Mouse (Mus musculus) regulatory T cell (primary cell): ENCODE data around the gene Gm13698.
"Not testable (repeated sequence)": the region's sequence is repeated elsewhere in the genome, so short reads cannot be mapped to it uniquely, and the experiment has no call there.

ENCODE experiments used
- in situ Hi-C: fragments of 300-600 bp; cut with MboI, MseI; formaldehyde crosslinking; loops from one replicate; pipeline ENCODE4 v1.15.1; 2025; ENCODE audit warnings: high pct_unique_total_duplicates

Gene Gm13698

DNA sequence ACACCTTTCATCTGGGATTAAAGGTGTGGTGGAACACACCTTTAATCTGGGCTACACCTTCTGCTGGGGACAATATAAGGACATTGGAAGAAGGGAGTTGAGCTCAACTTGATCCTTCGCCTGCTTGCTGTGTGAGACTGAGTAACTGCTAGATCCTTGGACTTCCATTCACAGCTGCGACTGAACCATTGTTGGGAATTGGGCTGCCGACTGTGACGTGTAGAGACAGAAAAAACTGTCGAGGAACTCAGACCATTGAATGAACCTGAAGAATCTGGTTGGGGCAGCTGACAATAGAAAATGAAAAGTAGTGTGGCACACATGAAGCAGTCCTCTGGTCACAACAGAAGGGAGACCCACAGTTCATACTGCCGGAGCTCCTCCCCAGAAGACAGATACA lies at the start of gene Gm13698:
TSS of gene Gm13698 (plus strand) at position 301 of the 400 bp plus-strand sequence.
- in situ Hi-C loops: loop anchor here (5.0 kb wide), 1 partner anchor 47 kb away; no protein-coding TSS in a partner anchor

DNA sequence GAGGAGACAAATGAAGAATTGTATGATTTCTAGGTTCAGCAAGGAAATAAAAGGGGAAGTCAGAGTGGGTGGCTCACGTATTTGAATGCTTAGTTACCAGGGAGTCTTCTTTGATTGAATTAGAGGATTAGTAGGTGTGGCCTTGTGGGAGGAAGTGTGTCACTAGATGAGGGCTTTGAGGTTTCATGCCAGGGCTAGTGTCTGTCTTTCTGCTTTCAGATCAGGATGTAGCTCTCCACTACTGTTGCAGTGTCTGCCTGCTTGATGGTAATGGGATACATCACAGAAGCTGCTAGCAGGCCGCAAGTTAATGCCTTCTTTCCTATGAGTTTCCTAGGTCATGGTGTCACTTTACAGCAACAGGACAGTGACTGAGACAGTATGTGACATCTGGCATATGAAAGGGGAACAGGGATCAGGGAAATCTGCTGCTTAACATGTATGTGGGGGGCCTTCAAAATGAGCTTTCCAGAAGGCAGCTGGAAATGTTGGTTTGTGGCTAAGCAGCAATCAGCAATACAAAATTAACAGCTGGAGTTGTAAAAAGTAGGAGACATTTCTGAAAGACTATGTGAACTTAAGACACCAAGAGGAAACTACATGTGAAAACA lies 25.9 kb upstream of the Gm13698 start:
- in situ Hi-C loops: loop anchor here (10.0 kb wide), 1 partner anchor 55 kb away; the partner anchor contains the start of gene Gm13697

GRCm38 (mm10) chr2:83940931-83941361 lies 14.5 kb upstream of the Gm13698 start, which contains the start of gene Zswim2:
Gene Zswim2, minus strand, starts transcription at chr2:83941228.
- in situ Hi-C loops: no loop called here

- in situ Hi-C loops: no loop called here
Measured at GRCm38 (mm10) chr2:83941378-83941777, 14.1 kb upstream of the Gm13698 start.

- in situ Hi-C loops: no loop called here
Measured at GRCm38 (mm10) chr2:83941792-83942191, 13.7 kb upstream of the Gm13698 start.

- in situ Hi-C loops: not testable (repeated sequence)
Measured at GRCm38 (mm10) chr2:83961203-83961602, 5.7 kb downstream of the Gm13698 start, which contains the start of gene Gm13693. Gene Gm13693, plus strand, starts transcription at chr2:83961503.

DNA sequence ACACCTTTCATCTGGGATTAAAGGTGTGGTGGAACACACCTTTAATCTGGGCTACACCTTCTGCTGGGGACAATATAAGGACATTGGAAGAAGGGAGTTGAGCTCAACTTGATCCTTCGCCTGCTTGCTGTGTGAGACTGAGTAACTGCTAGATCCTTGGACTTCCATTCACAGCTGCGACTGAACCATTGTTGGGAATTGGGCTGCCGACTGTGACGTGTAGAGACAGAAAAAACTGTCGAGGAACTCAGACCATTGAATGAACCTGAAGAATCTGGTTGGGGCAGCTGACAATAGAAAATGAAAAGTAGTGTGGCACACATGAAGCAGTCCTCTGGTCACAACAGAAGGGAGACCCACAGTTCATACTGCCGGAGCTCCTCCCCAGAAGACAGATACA lies 11.5 kb downstream of the Gm13698 start, which contains the start of gene Gm13695:
TSS of gene Gm13695 (plus strand) at position 301 of the 400 bp plus-strand sequence.
- in situ Hi-C loops: not testable (repeated sequence)

- in situ Hi-C loops: not testable (repeated sequence)
Measured at GRCm38 (mm10) chr2:83972823-83973222, 17.3 kb downstream of the Gm13698 start, which contains the start of gene Gm13696. Gene Gm13696, plus strand, starts transcription at chr2:83973123.

- in situ Hi-C loops: not testable (repeated sequence)
Measured at GRCm38 (mm10) chr2:83978633-83979032, 23.1 kb downstream of the Gm13698 start, which contains the start of gene Gm13694. Gene Gm13694, plus strand, starts transcription at chr2:83978933.

DNA sequence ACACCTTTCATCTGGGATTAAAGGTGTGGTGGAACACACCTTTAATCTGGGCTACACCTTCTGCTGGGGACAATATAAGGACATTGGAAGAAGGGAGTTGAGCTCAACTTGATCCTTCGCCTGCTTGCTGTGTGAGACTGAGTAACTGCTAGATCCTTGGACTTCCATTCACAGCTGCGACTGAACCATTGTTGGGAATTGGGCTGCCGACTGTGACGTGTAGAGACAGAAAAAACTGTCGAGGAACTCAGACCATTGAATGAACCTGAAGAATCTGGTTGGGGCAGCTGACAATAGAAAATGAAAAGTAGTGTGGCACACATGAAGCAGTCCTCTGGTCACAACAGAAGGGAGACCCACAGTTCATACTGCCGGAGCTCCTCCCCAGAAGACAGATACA lies 28.9 kb downstream of the Gm13698 start, which contains the start of gene Gm13697:
TSS of gene Gm13697 (plus strand) at position 301 of the 400 bp plus-strand sequence.
- in situ Hi-C loops: loop anchor here (10.0 kb wide), 1 partner anchor 50 kb away; no protein-coding TSS in a partner anchor

DNA sequence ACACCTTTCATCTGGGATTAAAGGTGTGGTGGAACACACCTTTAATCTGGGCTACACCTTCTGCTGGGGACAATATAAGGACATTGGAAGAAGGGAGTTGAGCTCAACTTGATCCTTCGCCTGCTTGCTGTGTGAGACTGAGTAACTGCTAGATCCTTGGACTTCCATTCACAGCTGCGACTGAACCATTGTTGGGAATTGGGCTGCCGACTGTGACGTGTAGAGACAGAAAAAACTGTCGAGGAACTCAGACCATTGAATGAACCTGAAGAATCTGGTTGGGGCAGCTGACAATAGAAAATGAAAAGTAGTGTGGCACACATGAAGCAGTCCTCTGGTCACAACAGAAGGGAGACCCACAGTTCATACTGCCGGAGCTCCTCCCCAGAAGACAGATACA lies 34.8 kb downstream of the Gm13698 start, which contains the start of gene Gm13691:
TSS of gene Gm13691 (plus strand) at position 301 of the 400 bp plus-strand sequence.
- in situ Hi-C loops: not testable (repeated sequence)

DNA sequence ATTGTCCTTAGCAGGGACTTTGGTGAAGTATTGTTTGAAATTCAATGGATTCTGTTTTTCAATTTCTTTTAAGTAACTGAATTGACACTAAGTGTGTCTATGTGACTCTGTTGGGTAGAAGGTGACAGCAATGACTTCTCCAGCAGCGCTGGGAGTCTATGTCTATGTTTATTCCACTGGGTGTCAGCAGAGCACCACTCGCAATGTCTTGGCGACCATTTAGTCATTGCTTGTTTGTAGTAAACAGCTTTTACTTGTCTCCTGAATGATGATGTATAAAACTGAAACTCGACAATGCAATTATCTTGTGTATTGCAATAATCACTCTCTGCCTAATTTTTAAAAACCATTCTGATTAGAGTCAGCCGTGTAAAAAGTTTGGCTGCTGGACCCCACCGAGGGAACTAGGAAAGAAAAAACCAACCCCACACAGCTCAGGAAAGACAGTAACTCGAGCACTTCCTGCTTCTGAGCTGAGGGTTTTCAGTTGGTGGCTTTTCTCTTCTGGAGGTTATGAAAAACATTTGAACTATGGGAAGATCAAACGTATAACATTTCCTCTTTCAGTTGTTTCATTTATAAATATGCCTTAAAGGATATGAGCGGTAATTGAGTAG lies 38.3 kb downstream of the Gm13698 start:
- in situ Hi-C loops: not testable (repeated sequence)

- in situ Hi-C loops: not testable (repeated sequence)
Measured at GRCm38 (mm10) chr2:83994526-83994925, 39.0 kb downstream of the Gm13698 start.
